In the genomic region with DNA sequence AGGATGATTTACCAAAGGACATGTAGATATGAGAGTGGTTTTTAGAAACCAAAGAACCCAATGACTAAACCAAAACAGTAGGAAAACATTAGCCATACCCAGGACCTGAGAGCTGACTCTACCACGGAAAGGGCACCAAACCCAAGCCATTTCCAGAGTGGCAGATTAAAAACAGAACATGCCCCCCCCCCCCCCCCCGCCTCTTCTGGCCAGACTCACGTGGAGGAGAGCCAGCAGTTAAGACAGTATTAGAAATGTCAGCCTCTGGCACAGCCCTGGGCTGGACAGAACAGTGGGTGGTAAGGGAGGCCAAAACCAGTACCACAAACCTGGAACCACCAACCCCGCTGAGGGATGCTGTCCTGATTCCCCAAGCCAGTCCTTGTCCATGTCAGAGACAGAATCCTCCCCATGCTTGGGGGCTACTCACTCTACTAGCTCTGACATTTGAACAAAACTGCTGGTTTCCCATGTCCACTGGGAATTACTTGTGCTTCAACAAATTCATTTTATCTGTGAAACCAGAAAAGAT, we compare ENCODE assay signal across 24 mouse cellular contexts.
DNase-seq lines count a peak whose midpoint lies in the region; ATAC-seq and TF ChIP-seq lines count a peak whose summit lies in the region.
"Had no signal": no experiment of that assay in that cellular context is flagged by ENCODE, and none has a peak within 500 bp of the region (broad histone marks: within the 10 kb centered on the region; RNA-seq: fewer than 3 reads in every experiment).

No protein-coding gene starts in this region.

- dilution Hi-C loops in CH12.LX (cut with MboI; ENCODE audit: extremely low pct_ligation_motif_present, extremely low pct_unique_long_range_greater_than_20kb, low sequenced_read_pairs) = no loop called here

- no peaks in the 10 kb centered on the region for H3K79me2 ChIP-seq in CH12.LX (replicated peaks; ENCODE audit: control insufficient read depth, extremely low read depth, insufficient read depth, poor library complexity, severe bottlenecking)

- H3K4me3 ChIP-seq in heart, embryonic 10.5 days = no peak overlapping the region
- H3K4me3 ChIP-seq in heart, embryonic 12.5 days = no peak overlapping the region
- H3K4me3 ChIP-seq in CH12.LX (replicated peaks in 1 of 3; ENCODE audit: low read depth in 2 of 3, low read length in 2 of 3, poor library complexity in 1 of 3) = no peak overlapping the region
- H3K4me3 ChIP-seq: forebrain, embryonic 10.5 days; forebrain, embryonic 13.5 days; heart, embryonic 13.5 days; hindbrain, embryonic 13.5 days; intestine, embryonic 15.5 days had no signal

- no peak for TF ChIP-seq POLR2A in CH12.LX (IDR thresholded peaks at IDR 0.05; ENCODE audit: low read depth, low read length)

- intact Hi-C loops in heart, postnatal 36 days (cut with DNase I) = no loop called here

- 0 out of 2 replicates have a peak, but pooled peaks have one; percentile 28 for TF ChIP-seq EP300 in CH12.LX (IDR thresholded peaks at IDR 0.05; ENCODE audit: low read length)

- no peaks in the 10 kb centered on the region for H3K36me3 ChIP-seq in heart, embryonic 10.5 days
- H3K36me3 ChIP-seq in heart, embryonic 12.5 days = no peaks in the 10 kb centered on the region
- no peaks in the 10 kb centered on the region for H3K36me3 ChIP-seq in CH12.LX (replicated peaks in 1 of 2; ENCODE audit: control insufficient read depth in 1 of 2, insufficient read depth in 1 of 2, low read length in 1 of 2)
- H3K36me3 ChIP-seq: forebrain, embryonic 10.5 days; heart, embryonic 13.5 days; hindbrain, embryonic 13.5 days; intestine, embryonic 15.5 days had no signal

- H3K27ac ChIP-seq in heart, embryonic 10.5 days = no peak overlapping the region
- H3K27ac ChIP-seq in heart, embryonic 12.5 days (ENCODE audit: poor library complexity, severe bottlenecking) = no peak overlapping the region
- H3K27ac ChIP-seq in CH12.LX (ENCODE audit: insufficient read depth, low read depth) = no peak overlapping the region
- H3K27ac ChIP-seq: forebrain, embryonic 10.5 days; forebrain, embryonic 13.5 days; heart, embryonic 13.5 days; hindbrain, embryonic 13.5 days; intestine, embryonic 15.5 days had no signal

- H3K9ac ChIP-seq in heart, embryonic 12.5 days = no peak overlapping the region
- H3K9ac ChIP-seq in CH12.LX (ENCODE audit: insufficient read depth, low read depth) = no peak overlapping the region
- H3K9ac ChIP-seq: forebrain, embryonic 13.5 days; heart, embryonic 13.5 days; hindbrain, embryonic 13.5 days; intestine, embryonic 15.5 days had no signal

- no peak for ATAC-seq in heart, embryonic 12.5 days (ENCODE audit: insufficient number of reproducible peaks, low FRiP score)
- peak; percentile 45; the same call in 1 of the 2 replicates for ATAC-seq in common myeloid progenitor, adult 5-6 weeks (replicated peaks; ENCODE audit: low read depth, poor library complexity, severe bottlenecking)
- ATAC-seq: CD4-positive, CD25-positive, alpha-beta regulatory T cell, adult 4 months; forebrain, embryonic 13.5 days; forebrain, embryonic 16.5 days; hindbrain, embryonic 16.5 days; intestine, embryonic 15.5 days; Patski had no signal

- no peaks in the 10 kb centered on the region for H3K4me1 ChIP-seq in heart, embryonic 10.5 days
- H3K4me1 ChIP-seq in heart, embryonic 12.5 days (replicated peaks) = no peaks in the 10 kb centered on the region
- peaks cover 8 to 20% of the 10 kb centered on the region in 2 experiments; a peak in 3 of 4 replicates for H3K4me1 ChIP-seq in CH12.LX (ENCODE audit: control insufficient read depth in 1 of 2, insufficient read depth in 2 of 2)
- H3K4me1 ChIP-seq: forebrain, embryonic 10.5 days; forebrain, embryonic 13.5 days; heart, embryonic 13.5 days; hindbrain, embryonic 13.5 days; intestine, embryonic 15.5 days had no signal

- DNase-seq in heart, adult 11 months = peak; percentile 90
- no peak for DNase-seq in heart, embryonic 10.5 days (ENCODE audit: low spot score)
- peak; percentile 7 to 37 for DNase-seq in heart, postnatal 36 days
- DNase-seq in CH12.LX (ENCODE audit: extremely low read depth) = no peak
- DNase-seq in B cell, adult 2 months = no peak
- no peak for DNase-seq in spleen, adult 18-20 months
- DNase-seq: adrenal gland, adult 2 months; adrenal gland, postnatal 25 days; cerebellum, adult 11-12 months; cerebellum, adult 8-10 months; cerebellum, postnatal 36 days; kidney, adult 18-20 months; kidney, adult 9 months had no signal

- no peak for TF ChIP-seq RAD21 in CH12.LX (IDR thresholded peaks at IDR 0.05; ENCODE audit: low read depth, low read length)

- TF ChIP-seq CTCF in CH12.LX (conservative IDR thresholded peaks at IDR 0.05 in 1 of 2, IDR thresholded peaks at IDR 0.05 in 1 of 2; ENCODE audit: low read depth in 2 of 2, low read length in 2 of 2) = no peak

- H3K9me3 ChIP-seq in heart, embryonic 10.5 days = no peaks in the 10 kb centered on the region
- no peaks in the 10 kb centered on the region for H3K9me3 ChIP-seq in heart, embryonic 12.5 days (replicated peaks)
- H3K9me3 ChIP-seq in CH12.LX (replicated peaks; ENCODE audit: low read length) = no peaks in the 10 kb centered on the region
- H3K9me3 ChIP-seq: forebrain, embryonic 10.5 days; forebrain, embryonic 13.5 days; heart, embryonic 13.5 days; hindbrain, embryonic 13.5 days; intestine, embryonic 15.5 days had no signal

- 65% methylated on average over 4 of the region's 4 CpGs for WGBS in heart, embryonic 10.5 days
- WGBS in heart, embryonic 12.5 days = 66% methylated on average over 4 of the region's 4 CpGs

- H3K4me2 ChIP-seq in heart, embryonic 12.5 days = no peak overlapping the region
- H3K4me2 ChIP-seq in CH12.LX (ENCODE audit: insufficient read depth, low read depth, poor library complexity, severe bottlenecking) = no peak overlapping the region
- H3K4me2 ChIP-seq: forebrain, embryonic 13.5 days; heart, embryonic 13.5 days; hindbrain, embryonic 13.5 days; intestine, embryonic 15.5 days had no signal

- H3K27me3 ChIP-seq in heart, embryonic 10.5 days (ENCODE audit: insufficient read depth, poor library complexity, severe bottlenecking) = no peaks in the 10 kb centered on the region
- no peaks in the 10 kb centered on the region for H3K27me3 ChIP-seq in heart, embryonic 12.5 days (replicated peaks)
- H3K27me3 ChIP-seq in CH12.LX (replicated peaks) = no peaks in the 10 kb centered on the region
- H3K27me3 ChIP-seq: forebrain, embryonic 13.5 days; heart, embryonic 13.5 days; hindbrain, embryonic 13.5 days; intestine, embryonic 15.5 days; Patski had no signal

- in situ Hi-C loops in CH12.LX (cut with MboI; ENCODE audit: low pct_ligation_motif_present, low pct_unique_long_range_greater_than_20kb, low sequenced_read_pairs) = no loop called here

TF ChIP-seq in CH12.LX, 34 proteins besides CTCF, POLR2A, EP300 and RAD21:
- TF ChIP-seq SIN3A (IDR thresholded peaks at IDR 0.05; ENCODE audit: low read length) (no peak), BHLHE40 (IDR thresholded peaks at IDR 0.05; ENCODE audit: low read depth, low read length) (peak; percentile 66)
TF ChIP-seq in CH12.LX: peak in this region for 1.

Comparison
In these comparisons a context has a peak if more than half of its experiments do, and no peak if none do; other contexts are left out.
1. DNase-seq: peak in heart, adult 11 months (single experiment) and heart, postnatal 36 days (2 of 2); none in heart, embryonic 10.5 days (single experiment), CH12.LX (single experiment), B cell, adult 2 months (0 of 2) and spleen, adult 18-20 months (0 of 2).